Mouse (Mus musculus) embryonic fibroblast, embryonic 13.5 days (primary cell): Measurements from ENCODE around the gene Stk32c. TPM values are rescaled to one million over a fixed set of nuclear protein-coding genes. Genes with fewer than 3 reads are reported as not detected.
A peak's percentile ranks its signal among the peaks of the same experiment; 100 is the strongest.

Source experiments
- H3K27ac ChIP-seq: 2 replicates; pipeline ENCODE4 v1.5.1; 2012; ENCODE audit warnings: low read length, control low read depth, inconsistent platforms; ENCODE audit not compliant: insufficient read depth
- H3K4me1 ChIP-seq: 2 replicates; pipeline ENCODE4 v1.6.1; 2011; ENCODE audit warnings: low read length; ENCODE audit not compliant: control insufficient read depth, insufficient read depth
- H3K4me3 ChIP-seq: 2 replicates; pipeline ENCODE4 v1.5.1; 2011; ENCODE audit warnings: mild to moderate bottlenecking, control low read depth, low read length; ENCODE audit not compliant: insufficient read depth
- CTCF ChIP-seq: IDR thresholded peaks from 2 replicates; pipeline ENCODE4 v1.5.1; 2011; ENCODE audit warnings: mild to moderate bottlenecking, control low read depth, low read length, moderate library complexity, borderline replicate concordance; ENCODE audit not compliant: insufficient read depth
- POLR2A ChIP-seq: IDR thresholded peaks from 2 replicates; pipeline ENCODE4 v1.6.1; 2011; ENCODE audit warnings: low read depth, mild to moderate bottlenecking, control low read depth, low read length, moderate library complexity
- polyA plus RNA-seq: library from polyadenylated mRNA; stranded (reverse); fragments of >200 nt; gene quantifications from 2 replicates; pipeline ENCODE4 v1.2.4, GENCODE M21; 2011; ENCODE audit warnings: low read depth; ENCODE audit not compliant: missing spikeins, insufficient read length

Gene Stk32c
- 0.46 and 1.0 TPM in 2 replicates for polyA plus RNA-seq

DNA sequence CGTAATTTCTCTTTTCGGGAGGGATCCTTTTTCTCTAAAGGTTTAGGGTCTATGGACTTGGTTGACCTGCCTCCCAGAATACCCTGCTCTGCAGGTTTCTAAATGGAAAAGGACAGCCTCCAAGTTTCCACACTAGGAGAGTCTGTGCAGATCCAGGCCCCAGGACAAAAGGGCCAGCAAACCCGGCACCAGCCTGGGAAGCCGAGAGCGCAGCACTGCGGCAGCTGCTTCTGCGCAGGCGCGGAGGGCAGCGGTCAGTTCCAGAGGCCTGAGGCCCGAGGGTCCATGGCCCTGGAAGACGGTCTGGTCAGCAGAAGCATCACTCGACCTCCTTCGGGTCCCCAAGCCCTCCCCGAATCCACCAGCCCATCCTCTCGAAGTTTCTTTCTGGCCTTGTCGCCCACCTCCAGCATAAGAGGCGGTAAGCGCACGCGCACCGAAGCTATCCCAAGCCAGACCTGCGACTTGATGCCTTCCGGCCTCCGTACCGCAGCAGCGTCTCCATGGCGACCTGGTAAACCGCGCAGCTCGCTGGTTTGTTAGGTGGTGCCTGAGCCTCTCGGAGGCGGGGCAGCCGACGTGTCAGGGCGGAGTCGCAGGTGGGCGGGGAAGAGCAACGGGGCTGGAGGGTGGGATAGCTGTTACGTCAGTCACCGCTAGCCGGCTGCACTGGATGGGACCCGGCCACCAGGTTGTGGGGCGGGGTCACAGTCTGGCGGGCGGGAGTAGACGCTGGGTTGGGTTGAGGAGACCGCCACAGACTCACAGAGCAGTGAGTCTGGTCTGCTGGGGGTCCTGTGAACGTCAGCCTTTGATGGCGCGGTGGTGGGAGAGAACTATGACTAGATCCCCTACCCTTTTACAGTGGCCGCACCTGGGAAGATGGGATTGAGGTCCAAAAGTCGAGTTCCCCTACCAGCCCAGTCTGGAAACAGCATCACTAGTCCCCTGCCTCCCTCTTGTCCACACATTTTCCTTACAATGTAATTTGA is at the start of gene Stk32c, which contains the start of gene Lrrc27:
Stk32c (minus strand) TSS at position 554 of the 992 bp plus-strand sequence.
Lrrc27 (plus strand) TSS at position 235 of the 992 bp plus-strand sequence.
- TF ChIP-seq CTCF (no peak), POLR2A (peak; percentile 92)

DNA sequence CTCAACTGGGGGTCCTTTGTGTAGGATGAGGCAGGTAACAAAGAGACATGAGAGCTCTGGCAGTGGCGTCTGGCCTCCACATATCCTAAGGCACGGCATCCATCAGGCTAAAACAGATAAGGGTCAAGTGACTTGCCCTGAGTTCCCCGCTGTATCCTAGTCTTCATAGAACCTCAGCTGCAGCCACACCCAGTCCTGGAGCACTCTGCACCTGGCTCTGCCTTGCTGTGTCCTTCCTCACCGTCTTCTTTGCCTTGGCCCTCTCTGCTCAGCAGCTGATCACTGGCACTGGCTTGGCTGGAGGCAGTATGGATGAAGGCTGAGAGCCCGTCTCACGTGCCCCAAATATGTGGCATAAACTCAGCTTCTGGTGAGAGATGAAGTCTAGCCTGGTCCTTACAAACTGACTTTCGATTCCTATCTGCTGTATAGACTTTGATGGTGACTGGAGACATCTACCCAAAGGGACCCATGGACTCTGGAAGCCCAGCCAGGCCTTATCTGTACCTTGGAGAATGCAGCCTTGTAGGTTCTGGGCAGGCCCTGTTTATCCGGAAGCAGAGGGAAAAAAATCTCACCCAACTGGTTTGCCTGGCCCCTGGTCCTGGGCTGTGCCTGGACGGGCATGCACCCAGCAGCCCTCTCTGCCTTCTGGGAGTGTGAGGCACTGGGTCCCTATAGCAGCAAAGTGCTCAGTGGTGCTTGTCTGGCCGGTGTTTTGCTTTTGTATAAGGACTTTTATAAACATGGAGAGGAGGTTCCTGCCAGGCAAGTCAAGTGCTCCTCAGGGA is 44.8 kb upstream of the Stk32c start:
- Histone ChIP-seq H3K4me3 (no peak overlapping the region), H3K4me1 (peaks cover 6% of the 10 kb centered on the region; the same call in 1 of the 2 replicates), H3K27ac (no peak overlapping the region)
- TF ChIP-seq CTCF, result no peak
- no peak for TF ChIP-seq POLR2A

More for the DNA sequence above, at the start of gene Stk32c, which contains the start of gene Lrrc27:
- peaks cover 6% of the 10 kb centered on the region for H3K4me1 ChIP-seq
- peak within 1 kb of the TSS; percentile 64 for H3K4me3 ChIP-seq
- peak within 1 kb of the TSS; percentile 60 for H3K27ac ChIP-seq

- H3K27ac ChIP-seq, result no peak overlapping the region
- TF ChIP-seq CTCF (no peak), POLR2A (no peak)
- peaks cover 14% of the 10 kb centered on the region for H3K4me1 ChIP-seq
- H3K4me3 ChIP-seq, result no peak overlapping the region
Measured at GRCm38 (mm10) chr7:139254626-139255025, 41.5 kb upstream of the Stk32c start.

DNA sequence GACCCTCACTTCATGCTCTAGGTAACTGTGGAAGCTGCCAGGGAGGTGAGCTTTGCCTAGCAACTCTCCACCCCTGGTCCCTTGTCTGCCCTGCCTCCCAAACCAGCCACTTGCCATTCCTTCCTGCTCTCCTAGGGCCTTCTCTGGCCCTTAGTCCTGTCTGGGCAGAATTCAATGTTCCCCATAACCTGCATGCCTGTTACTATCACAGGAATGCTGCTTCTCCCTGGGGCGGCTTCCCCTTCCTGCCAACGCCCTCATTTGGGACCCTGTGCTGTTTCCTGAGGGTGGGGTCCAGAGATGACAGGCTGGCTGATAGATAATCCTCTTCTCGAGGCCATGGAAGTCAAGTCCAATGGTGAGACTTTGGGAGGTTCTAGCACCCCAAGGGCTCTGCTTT is 40.4 kb upstream of the Stk32c start:
- Histone ChIP-seq H3K4me1 (peaks cover 10% of the 10 kb centered on the region), H3K27ac (no peak overlapping the region), H3K4me3 (no peak overlapping the region)
- no peak for TF ChIP-seq POLR2A
- TF ChIP-seq CTCF, result no peak

GRCm38 (mm10) chr7:139252986-139253385 is 39.9 kb upstream of the Stk32c start:
- TF ChIP-seq CTCF, result no peak
- no peak for TF ChIP-seq POLR2A
- H3K27ac ChIP-seq, result no peak overlapping the region
- H3K4me1 ChIP-seq, result peaks cover 10% of the 10 kb centered on the region
- H3K4me3 ChIP-seq, result no peak overlapping the region

DNA sequence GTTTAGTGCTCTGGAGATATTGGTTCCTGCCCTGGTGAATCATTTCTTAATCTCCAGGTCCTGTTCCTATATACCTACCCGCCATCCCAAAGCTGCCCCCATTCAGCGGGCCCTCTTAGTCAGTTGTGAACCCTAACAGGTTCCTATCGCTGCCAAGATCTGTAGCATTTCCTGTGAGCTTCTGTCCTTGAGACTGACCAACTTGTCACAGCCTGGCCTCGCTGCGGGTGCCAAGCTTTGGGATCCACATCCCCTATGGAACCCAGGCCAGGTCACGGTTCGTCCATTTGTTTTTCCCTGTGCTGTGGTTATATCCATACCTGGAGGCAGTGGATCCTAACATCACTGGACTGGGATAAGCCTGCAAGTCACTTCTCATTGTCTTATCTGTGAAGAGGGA is 39.5 kb upstream of the Stk32c start:
- Histone ChIP-seq H3K4me3 (no peak overlapping the region), H3K27ac (no peak overlapping the region), H3K4me1 (peaks cover 10% of the 10 kb centered on the region)
- TF ChIP-seq POLR2A, result no peak
- TF ChIP-seq CTCF, result no peak

- Histone ChIP-seq H3K27ac (no peak overlapping the region), H3K4me1 (peaks cover 14% of the 10 kb centered on the region), H3K4me3 (no peak overlapping the region)
- TF ChIP-seq CTCF, result no peak
- TF ChIP-seq POLR2A, result no peak
Measured at GRCm38 (mm10) chr7:139251881-139252301, 38.8 kb upstream of the Stk32c start.

GRCm38 (mm10) chr7:139249406-139250210 is 36.5 kb upstream of the Stk32c start:
- TF ChIP-seq CTCF (no peak), POLR2A (no peak)
- H3K4me1 ChIP-seq, result peaks cover 14% of the 10 kb centered on the region
- H3K27ac ChIP-seq, result no peak overlapping the region
- peak overlapping the region; percentile 88 for H3K4me3 ChIP-seq
